Mouse (Mus musculus): ENCODE measurements around the gene Hist1h3a. TPM values are rescaled to one million over a fixed set of nuclear protein-coding genes. Genes with fewer than 3 reads are reported as not detected.
A peak's percentile ranks its signal among the peaks of the same experiment; 100 is the strongest.

Gene Hist1h3a
- polyA plus RNA-seq, 1 experiment from 2014 or later: 2.6 TPM

DNA sequence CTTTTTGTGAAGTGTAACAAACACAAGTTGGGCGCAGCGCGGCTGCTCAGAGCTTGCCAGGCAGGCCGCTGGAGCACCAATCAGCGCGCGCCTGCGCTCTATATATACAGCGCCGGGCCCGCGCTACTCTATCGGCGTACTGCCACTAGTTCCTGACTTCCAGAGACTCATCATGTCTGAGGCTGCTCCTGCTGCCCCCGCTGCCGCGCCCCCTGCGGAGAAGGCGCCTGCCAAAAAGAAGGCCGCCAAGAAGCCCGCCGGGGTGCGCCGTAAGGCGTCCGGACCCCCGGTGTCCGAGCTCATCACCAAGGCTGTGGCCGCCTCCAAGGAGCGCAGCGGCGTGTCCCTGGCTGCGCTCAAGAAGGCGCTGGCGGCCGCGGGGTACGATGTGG is 23.5 kb downstream of the Hist1h3a start, which contains the start of gene Hist1h1c:
TSS of gene Hist1h1c (plus strand) at position 132 of the 392 bp plus-strand sequence.
- Histone ChIP-seq H3K36me3 (ENCODE audit: control insufficient read depth, insufficient read depth, low read length) (no peaks in the 10 kb centered on the region), H3K4me3 (ENCODE audit: control insufficient read depth in 1 of 2, insufficient read depth in 1 of 2, low read depth in 1 of 2, low read length in 2 of 2) (peak within 1 kb of the TSS; percentile 51 to 86), H3K4me1 (ENCODE audit: control insufficient read depth in 2 of 2, insufficient read depth in 2 of 2, low read length in 2 of 2) (peaks cover 0 to 15% of the 10 kb centered on the region in 2 experiments; a peak in 1 of 4 replicates), H3K27me3 (ENCODE audit: control insufficient read depth, insufficient read depth, low read length) (no peaks in the 10 kb centered on the region), H3K9me3 (ENCODE audit: control insufficient read depth, low read length) (no peaks in the 10 kb centered on the region), H3K9ac (ENCODE audit: low read length) (peak within 1 kb of the TSS; percentile 95), H3K27ac (replicated peaks in 1 of 2; ENCODE audit: control insufficient read depth in 1 of 2, insufficient read depth in 1 of 2, low read depth in 2 of 2, low read length in 2 of 2) (peak within 1 kb of the TSS; percentile 99), H3K4me2 (ENCODE audit: low read length) (peak within 1 kb of the TSS; percentile 75)
- under 1% methylated on average over 29 of the region's 38 CpGs for WGBS
- peak; percentile 91 for ATAC-seq (ENCODE audit: insufficient number of reproducible peaks, insufficient read depth, low FRiP score, low read depth)

DNA sequence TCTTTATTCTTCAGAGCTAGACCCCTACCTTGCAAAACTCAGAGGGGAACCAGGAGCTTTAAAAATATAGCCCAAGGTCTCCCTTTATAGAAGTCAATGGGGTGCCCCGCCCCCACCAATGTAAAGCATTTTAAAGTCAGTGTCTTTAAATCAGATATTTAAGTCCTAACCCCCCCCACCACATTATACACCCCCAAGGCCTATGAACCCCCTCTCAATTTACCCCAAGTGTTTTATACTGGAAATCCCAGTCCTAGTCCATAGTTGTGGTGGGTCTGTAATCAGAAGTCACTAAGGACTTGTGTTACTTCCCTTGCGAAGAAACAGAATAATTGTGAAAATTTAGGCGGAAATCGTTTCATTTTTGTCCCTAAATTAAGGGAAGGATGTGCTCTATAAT is 24.1 kb downstream of the Hist1h3a start:
- WGBS: 18% methylated on average over 4 of the region's 4 CpGs
- Histone ChIP-seq H3K27me3 (ENCODE audit: control insufficient read depth, insufficient read depth, low read length) (no peaks in the 10 kb centered on the region), H3K4me1 (ENCODE audit: control insufficient read depth in 2 of 2, insufficient read depth in 2 of 2, low read length in 2 of 2) (peaks cover 0 to 15% of the 10 kb centered on the region in 2 experiments; a peak in 1 of 4 replicates), H3K36me3 (ENCODE audit: control insufficient read depth, insufficient read depth, low read length) (no peaks in the 10 kb centered on the region), H3K4me2 (ENCODE audit: low read length) (peak overlapping the region; percentile 75), H3K9me3 (ENCODE audit: control insufficient read depth, low read length) (no peaks in the 10 kb centered on the region), H3K9ac (ENCODE audit: low read length) (peak overlapping the region; percentile 95), H3K4me3 (ENCODE audit: control insufficient read depth in 1 of 2, insufficient read depth in 1 of 2, low read depth in 1 of 2, low read length in 2 of 2) (peak overlapping the region; percentile 51 to 86; a peak in 3 of 4 replicates), H3K27ac (replicated peaks in 1 of 2; ENCODE audit: control insufficient read depth in 1 of 2, insufficient read depth in 1 of 2, low read depth in 2 of 2, low read length in 2 of 2) (peak overlapping the region; percentile 99)
- ATAC-seq (ENCODE audit: insufficient number of reproducible peaks, insufficient read depth, low FRiP score, low read depth): no peak

DNA sequence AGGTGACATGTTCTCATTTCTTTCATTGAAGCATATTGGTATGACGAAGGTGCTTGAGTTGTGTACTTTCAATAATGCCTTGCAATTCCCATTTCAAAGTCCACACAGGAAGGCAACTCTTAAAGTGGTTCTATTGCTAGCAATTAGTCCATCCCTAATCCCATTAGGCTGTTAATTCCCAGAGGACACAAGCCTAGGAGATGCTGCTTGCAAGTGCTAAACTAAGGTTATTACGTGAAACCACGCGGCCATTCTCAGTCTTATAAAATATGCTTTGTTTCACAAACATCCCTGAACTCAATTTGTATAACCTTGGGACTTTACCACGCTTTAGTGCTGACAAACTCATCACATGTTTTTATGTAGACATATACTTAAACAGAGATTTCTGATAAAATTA is 25.1 kb downstream of the Hist1h3a start:
- no peaks in the 10 kb centered on the region for H3K36me3 ChIP-seq (ENCODE audit: control insufficient read depth, insufficient read depth, low read length)
- no peak overlapping the region for H3K27ac ChIP-seq (replicated peaks in 1 of 2; ENCODE audit: control insufficient read depth in 1 of 2, insufficient read depth in 1 of 2, low read depth in 2 of 2, low read length in 2 of 2)
- H3K27me3 ChIP-seq (ENCODE audit: control insufficient read depth, insufficient read depth, low read length): no peaks in the 10 kb centered on the region
- H3K4me1 ChIP-seq (ENCODE audit: control insufficient read depth in 2 of 2, insufficient read depth in 2 of 2, low read length in 2 of 2): peaks cover 0 to 15% of the 10 kb centered on the region in 2 experiments; a peak in 1 of 4 replicates
- H3K9me3 ChIP-seq (ENCODE audit: control insufficient read depth, low read length): no peaks in the 10 kb centered on the region
- no peak for ATAC-seq (ENCODE audit: insufficient number of reproducible peaks, insufficient read depth, low FRiP score, low read depth)
- no peak overlapping the region for H3K4me3 ChIP-seq (ENCODE audit: control insufficient read depth in 1 of 2, insufficient read depth in 1 of 2, low read depth in 1 of 2, low read length in 2 of 2)
- 90% methylated on average over 5 of the region's 5 CpGs for WGBS
- no peak overlapping the region for H3K9ac ChIP-seq (ENCODE audit: low read length)
- H3K4me2 ChIP-seq (ENCODE audit: low read length): no peak overlapping the region

DNA sequence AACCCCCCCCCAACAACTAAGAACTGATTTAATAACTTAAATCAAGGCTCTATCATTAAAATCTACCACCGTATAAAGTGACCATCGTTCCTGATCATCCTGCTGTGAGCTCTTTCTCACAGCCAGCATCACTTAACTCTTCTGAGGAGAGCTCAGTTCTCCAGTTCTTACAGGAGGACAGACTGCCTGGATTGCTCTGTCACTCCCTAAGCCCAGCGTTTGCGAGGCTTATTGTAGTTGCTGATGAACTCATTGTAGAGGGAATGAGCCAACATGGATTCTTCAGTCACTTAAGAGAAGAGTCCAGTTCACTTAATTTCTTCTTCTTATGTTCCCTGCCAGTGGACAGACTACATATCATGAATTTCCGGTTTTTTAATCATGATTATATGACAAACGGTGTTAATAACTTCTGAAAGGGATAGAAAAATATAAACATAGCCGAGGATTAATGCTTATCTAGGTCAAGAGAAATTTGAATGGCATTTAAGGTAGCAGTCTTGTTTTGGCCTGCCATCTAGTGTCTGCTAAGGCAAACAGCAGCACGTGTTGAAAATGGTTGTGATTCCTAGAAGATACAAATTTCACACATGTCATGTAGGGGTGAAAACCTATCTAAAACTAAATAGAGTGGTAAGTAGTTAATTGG is 29.9 kb downstream of the Hist1h3a start:
- Histone ChIP-seq H3K4me3 (ENCODE audit: control insufficient read depth in 1 of 2, insufficient read depth in 1 of 2, low read depth in 1 of 2, low read length in 2 of 2) (no peak overlapping the region), H3K36me3 (ENCODE audit: control insufficient read depth, insufficient read depth, low read length) (no peaks in the 10 kb centered on the region), H3K27ac (replicated peaks in 1 of 2; ENCODE audit: control insufficient read depth in 1 of 2, insufficient read depth in 1 of 2, low read depth in 2 of 2, low read length in 2 of 2) (no peak overlapping the region), H3K9me3 (ENCODE audit: control insufficient read depth, low read length) (no peaks in the 10 kb centered on the region), H3K4me2 (ENCODE audit: low read length) (no peak overlapping the region), H3K9ac (ENCODE audit: low read length) (no peak overlapping the region), H3K4me1 (ENCODE audit: control insufficient read depth in 2 of 2, insufficient read depth in 2 of 2, low read length in 2 of 2) (peaks cover 4 to 5% of the 10 kb centered on the region in 2 experiments; a peak in 3 of 4 replicates), H3K27me3 (ENCODE audit: control insufficient read depth, insufficient read depth, low read length) (no peaks in the 10 kb centered on the region)
- no peak for ATAC-seq (ENCODE audit: insufficient number of reproducible peaks, insufficient read depth, low FRiP score, low read depth)
- 23% methylated on average over 8 of the region's 8 CpGs for WGBS

DNA sequence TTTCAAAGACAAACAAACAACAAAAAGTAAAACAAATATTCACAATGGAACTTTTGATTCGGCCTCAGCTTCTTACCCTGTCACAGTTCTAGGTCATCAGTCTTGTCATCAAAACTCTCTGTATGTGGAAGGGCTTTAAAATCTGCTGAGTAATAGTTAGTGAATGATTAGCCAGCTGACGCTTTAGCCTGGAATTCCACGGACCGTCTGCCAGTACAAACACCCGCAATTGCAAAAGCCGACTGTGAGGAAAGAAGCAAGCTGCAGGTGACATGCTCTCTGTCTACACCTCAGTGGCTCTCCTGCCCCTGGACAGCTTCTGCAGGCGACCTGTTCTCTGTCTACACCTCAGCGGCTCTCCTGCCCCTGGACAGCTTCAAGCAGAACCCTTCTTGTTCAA is 31.7 kb downstream of the Hist1h3a start:
- 11% methylated on average over 8 of the region's 8 CpGs for WGBS

DNA sequence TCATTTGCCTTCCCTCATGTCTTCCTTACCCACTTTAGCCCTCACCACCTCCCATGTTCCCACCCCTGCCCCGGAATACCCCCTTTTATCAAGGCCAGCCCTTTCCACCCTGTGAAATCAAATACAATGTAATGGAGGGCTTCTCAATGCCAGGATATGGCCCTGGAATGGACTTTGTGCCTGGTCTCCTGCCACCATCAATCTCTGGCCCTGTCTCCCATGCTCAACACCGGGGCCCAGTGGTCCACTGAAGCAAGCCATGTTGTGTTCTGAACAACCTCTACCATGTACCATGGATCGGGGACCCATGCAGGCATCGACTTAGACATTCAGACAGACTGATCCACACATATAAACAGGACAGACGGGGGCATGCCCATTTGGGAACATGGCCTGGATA is 32.5 kb downstream of the Hist1h3a start:
- H3K9ac ChIP-seq (ENCODE audit: low read length): no peak overlapping the region
- no peak overlapping the region for H3K4me2 ChIP-seq (ENCODE audit: low read length)
- H3K27ac ChIP-seq (replicated peaks in 1 of 2; ENCODE audit: control insufficient read depth in 1 of 2, insufficient read depth in 1 of 2, low read depth in 2 of 2, low read length in 2 of 2): no peak overlapping the region
- H3K36me3 ChIP-seq (ENCODE audit: control insufficient read depth, insufficient read depth, low read length): no peaks in the 10 kb centered on the region
- peaks cover 7% of the 10 kb centered on the region in 2 experiments for H3K4me1 ChIP-seq (ENCODE audit: control insufficient read depth in 2 of 2, insufficient read depth in 2 of 2, low read length in 2 of 2)
- H3K9me3 ChIP-seq (ENCODE audit: control insufficient read depth, low read length): no peaks in the 10 kb centered on the region
- ATAC-seq (ENCODE audit: insufficient number of reproducible peaks, insufficient read depth, low FRiP score, low read depth): no peak
- no peak overlapping the region for H3K4me3 ChIP-seq (ENCODE audit: control insufficient read depth in 1 of 2, insufficient read depth in 1 of 2, low read depth in 1 of 2, low read length in 2 of 2)
- 95% methylated on average over 5 of the region's 5 CpGs for WGBS
- no peaks in the 10 kb centered on the region for H3K27me3 ChIP-seq (ENCODE audit: control insufficient read depth, insufficient read depth, low read length)

More for the DNA sequence above, 31.7 kb downstream of the Hist1h3a start:
- Histone ChIP-seq H3K4me1 (ENCODE audit: control insufficient read depth in 2 of 2, insufficient read depth in 2 of 2, low read length in 2 of 2) (peaks cover 4 to 5% of the 10 kb centered on the region in 2 experiments; a peak in 3 of 4 replicates), H3K27ac (replicated peaks in 1 of 2; ENCODE audit: control insufficient read depth in 1 of 2, insufficient read depth in 1 of 2, low read depth in 2 of 2, low read length in 2 of 2) (no peak overlapping the region), H3K36me3 (ENCODE audit: control insufficient read depth, insufficient read depth, low read length) (no peaks in the 10 kb centered on the region), H3K4me3 (ENCODE audit: control insufficient read depth in 1 of 2, insufficient read depth in 1 of 2, low read depth in 1 of 2, low read length in 2 of 2) (no peak overlapping the region), H3K9ac (ENCODE audit: low read length) (no peak overlapping the region), H3K27me3 (ENCODE audit: control insufficient read depth, insufficient read depth, low read length) (no peaks in the 10 kb centered on the region), H3K4me2 (ENCODE audit: low read length) (0 out of 2 replicates have a peak overlapping the region, but pooled peaks have one; percentile 8), H3K9me3 (ENCODE audit: control insufficient read depth, low read length) (no peaks in the 10 kb centered on the region)
- ATAC-seq (ENCODE audit: insufficient number of reproducible peaks, insufficient read depth, low FRiP score, low read depth): no peak

DNA sequence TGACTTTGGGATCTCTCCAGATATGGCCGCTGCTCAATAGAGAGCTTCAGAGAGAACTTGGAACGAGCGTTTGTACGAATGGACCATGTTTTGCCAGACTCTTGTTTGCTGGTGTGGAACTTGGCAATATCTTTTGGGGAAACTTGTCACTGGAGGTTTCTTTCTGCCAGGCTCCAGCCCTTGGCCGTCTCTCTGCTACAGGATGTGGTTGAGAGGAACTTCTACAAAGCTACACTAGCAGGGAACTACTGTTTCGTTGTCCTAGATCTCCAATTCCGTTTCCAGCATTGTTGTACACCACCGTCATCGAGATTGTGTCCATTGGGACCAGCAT is 33.0 kb downstream of the Hist1h3a start:
- WGBS: 86% methylated on average over 9 of the region's 9 CpGs
- H3K27ac ChIP-seq (replicated peaks in 1 of 2; ENCODE audit: control insufficient read depth in 1 of 2, insufficient read depth in 1 of 2, low read depth in 2 of 2, low read length in 2 of 2): no peak overlapping the region
- ATAC-seq (ENCODE audit: insufficient number of reproducible peaks, insufficient read depth, low FRiP score, low read depth): no peak

More for the DNA sequence above, 33.0 kb downstream of the Hist1h3a start:
- Histone ChIP-seq H3K9me3 (ENCODE audit: control insufficient read depth, low read length) (no peaks in the 10 kb centered on the region), H3K36me3 (ENCODE audit: control insufficient read depth, insufficient read depth, low read length) (no peaks in the 10 kb centered on the region), H3K9ac (ENCODE audit: low read length) (no peak overlapping the region), H3K27me3 (ENCODE audit: control insufficient read depth, insufficient read depth, low read length) (no peaks in the 10 kb centered on the region), H3K4me1 (ENCODE audit: control insufficient read depth in 2 of 2, insufficient read depth in 2 of 2, low read length in 2 of 2) (peaks cover 10 to 11% of the 10 kb centered on the region in 2 experiments), H3K4me3 (ENCODE audit: control insufficient read depth in 1 of 2, insufficient read depth in 1 of 2, low read depth in 1 of 2, low read length in 2 of 2) (no peak overlapping the region), H3K4me2 (ENCODE audit: low read length) (no peak overlapping the region)
